In genomic region chr3:53074264-53074663, GRCm38 (mm10) we compare ENCODE assay signal across 15 mouse cellular contexts. TPM values are rescaled to one million over a fixed set of nuclear protein-coding genes. Genes with fewer than 3 reads are reported as not detected.
DNase-seq lines count a peak whose midpoint lies in the region; ATAC-seq lines count a peak whose summit lies in the region.
"Had no signal": no experiment of that assay in that cellular context is flagged by ENCODE, and none has a peak within 500 bp of the region (broad histone marks: within the 10 kb centered on the region; RNA-seq: fewer than 3 reads in every experiment).

No protein-coding gene starts in this region.

- no peak overlapping the region for H3K4me3 ChIP-seq in midbrain, embryonic 11.5 days (ENCODE audit: low read depth, low read length)
- H3K4me3 ChIP-seq in midbrain, embryonic 14.5 days (replicated peaks; ENCODE audit: low read depth, low read length): no peak overlapping the region

- peak; percentile 59 for DNase-seq in midbrain, embryonic 11.5 days (ENCODE audit: low spot score, missing footprints)
- DNase-seq in midbrain, embryonic 14.5 days: no peak
- DNase-seq: adrenal gland, adult 2 months; adrenal gland, adult 8-10 months; adrenal gland, postnatal 10 days; adrenal gland, postnatal 25 days; adrenal gland, postnatal 36 days; B cell, adult 2 months; cerebellum, adult 11 months; cerebellum, adult 11-12 months had no signal

- no peaks in the 10 kb centered on the region for H3K27me3 ChIP-seq in midbrain, embryonic 11.5 days (ENCODE audit: control insufficient read depth, insufficient read depth, low read length)
- no peaks in the 10 kb centered on the region for H3K27me3 ChIP-seq in midbrain, embryonic 14.5 days (ENCODE audit: control insufficient read depth, insufficient read depth, low read length)
- H3K27me3 ChIP-seq: CH12.LX, Patski had no signal

- no peak overlapping the region for H3K27ac ChIP-seq in midbrain, embryonic 11.5 days (ENCODE audit: low read depth, low read length)
- no peak overlapping the region for H3K27ac ChIP-seq in midbrain, embryonic 14.5 days (replicated peaks; ENCODE audit: low read depth, low read length)

- no peak overlapping the region for H3K4me2 ChIP-seq in midbrain, embryonic 11.5 days
- no peak overlapping the region for H3K4me2 ChIP-seq in midbrain, embryonic 14.5 days (ENCODE audit: low read length)

- no peaks in the 10 kb centered on the region for H3K9me3 ChIP-seq in midbrain, embryonic 11.5 days (ENCODE audit: control insufficient read depth, low read length)
- no peaks in the 10 kb centered on the region for H3K9me3 ChIP-seq in midbrain, embryonic 14.5 days (ENCODE audit: control insufficient read depth, low read length)
- H3K9me3 ChIP-seq: G1E had no signal

- WGBS in midbrain, embryonic 11.5 days: 94% methylated on average over 4 of the region's 4 CpGs
- 92% methylated on average over 4 of the region's 4 CpGs for WGBS in midbrain, embryonic 14.5 days

- H3K4me1 ChIP-seq in midbrain, embryonic 11.5 days (ENCODE audit: control insufficient read depth, insufficient read depth, low read length): no peaks in the 10 kb centered on the region
- peaks cover 7% of the 10 kb centered on the region for H3K4me1 ChIP-seq in midbrain, embryonic 14.5 days (ENCODE audit: control insufficient read depth, insufficient read depth, low read length)

- H3K9ac ChIP-seq in midbrain, embryonic 11.5 days (ENCODE audit: low read length): no peak overlapping the region
- H3K9ac ChIP-seq in midbrain, embryonic 14.5 days (replicated peaks; ENCODE audit: low read length): no peak overlapping the region

- H3K36me3 ChIP-seq in midbrain, embryonic 11.5 days (ENCODE audit: control insufficient read depth, insufficient read depth, low read length): no peaks in the 10 kb centered on the region
- no peaks in the 10 kb centered on the region for H3K36me3 ChIP-seq in midbrain, embryonic 14.5 days (ENCODE audit: control insufficient read depth, insufficient read depth, low read length)
- H3K36me3 ChIP-seq: G1E had no signal

- no peak for ATAC-seq in midbrain, embryonic 11.5 days (ENCODE audit: low FRiP score)
- ATAC-seq in midbrain, embryonic 14.5 days (ENCODE audit: low FRiP score, low TSS enrichment): no peak
- ATAC-seq: activated CD4-positive, CD25-positive, alpha-beta regulatory T cell, adult 4 months; CD4-positive, CD25-positive, alpha-beta regulatory T cell, adult 4 months; Patski had no signal

RNA-seq across cellular contexts. Expression of gene Lhfp, which starts 32.9 kb away (rescaled TPM):
- polyA plus RNA-seq in midbrain, embryonic 11.5 days (2014; fragmentation: Nextera tagmentation; extraction: Ambion mirVana): 44.6 and 49.8 TPM in 2 replicates
- 37.9 and 48.1 TPM in 2 replicates for polyA plus RNA-seq in midbrain, embryonic 14.5 days (2014; fragmentation: Nextera tagmentation; extraction: Ambion mirVana)

RNA-seq across cellular contexts. Expression of gene Cog6, which starts 57.2 kb away (rescaled TPM):
- 50.7 and 58.1 TPM in 2 replicates for polyA plus RNA-seq in midbrain, embryonic 11.5 days (2014; fragmentation: Nextera tagmentation; extraction: Ambion mirVana)
- polyA plus RNA-seq in midbrain, embryonic 14.5 days (2014; fragmentation: Nextera tagmentation; extraction: Ambion mirVana): 56.0 and 76.2 TPM in 2 replicates
